Mouse (Mus musculus): Measurements from ENCODE around the gene Pycr2. TPM values are rescaled to one million over a fixed set of nuclear protein-coding genes. Genes with fewer than 3 reads are reported as not detected.

The Pycr2 gene
- polyA plus RNA-seq, 1 experiment from 2014 or later: 162 TPM

DNA sequence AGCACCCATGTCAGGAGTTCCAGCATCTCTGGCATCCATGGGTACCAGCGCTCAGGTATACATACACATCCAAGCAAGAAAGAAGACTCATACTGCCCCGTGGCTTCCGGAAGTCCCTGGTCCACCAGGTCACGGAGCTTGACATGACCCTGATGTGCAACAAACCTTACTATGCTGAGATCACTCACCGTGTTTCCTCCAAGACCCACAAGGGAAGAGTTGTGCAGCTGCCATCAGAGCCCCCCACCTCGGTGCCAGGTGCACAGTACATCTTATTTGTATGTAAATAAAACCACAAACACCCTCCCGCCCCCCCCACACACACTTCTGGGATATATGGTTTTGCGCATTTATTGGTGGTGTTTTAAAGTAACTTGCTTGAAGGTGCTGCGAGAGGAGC lies 29.0 kb upstream of the Pycr2 start:
- H3K4me1 ChIP-seq (replicated peaks; ENCODE audit: control insufficient read depth, insufficient read depth, low read length): no peaks in the 10 kb centered on the region
- H3K36me3 ChIP-seq (ENCODE audit: control insufficient read depth, insufficient read depth, low read length): no peaks in the 10 kb centered on the region
- no peak overlapping the region for H3K4me2 ChIP-seq
- no peak overlapping the region for H3K9ac ChIP-seq (ENCODE audit: low read depth, low read length)
- ATAC-seq (replicated peaks; ENCODE audit: low FRiP score) (no peak), DNase-seq (ENCODE audit: low spot score) (no peak)
- WGBS: 84% methylated on average over 9 of the region's 9 CpGs
- no peak overlapping the region for H3K27ac ChIP-seq (ENCODE audit: low read depth, low read length)
- H3K27me3 ChIP-seq (replicated peaks; ENCODE audit: control insufficient read depth, insufficient read depth, low read length): no peaks in the 10 kb centered on the region
- no peak overlapping the region for H3K4me3 ChIP-seq (ENCODE audit: low read depth, low read length)
- H3K9me3 ChIP-seq (ENCODE audit: control insufficient read depth, low read length): no peaks in the 10 kb centered on the region

DNA sequence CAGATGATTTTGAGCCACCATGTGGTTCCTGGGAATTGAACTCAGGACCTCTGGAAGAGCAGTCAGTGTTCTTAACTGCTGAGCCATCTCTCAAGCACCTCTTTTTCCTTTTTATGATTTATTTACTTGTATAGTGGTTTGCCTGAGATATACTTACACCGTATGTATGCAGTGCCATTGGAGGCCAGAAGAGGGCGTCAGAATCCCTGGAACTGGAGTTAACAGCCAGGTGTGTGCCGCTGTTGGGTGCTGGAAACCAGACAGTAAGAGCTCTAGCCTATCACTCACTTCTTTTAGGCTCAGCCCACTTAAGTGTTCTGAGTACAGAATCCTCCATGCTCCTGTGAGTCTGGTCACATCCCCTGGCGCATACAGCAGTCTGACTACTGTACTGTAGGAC lies 26.6 kb upstream of the Pycr2 start:
- DNase-seq (ENCODE audit: low spot score): no peak
- Histone ChIP-seq H3K4me2 (no peak overlapping the region), H3K9me3 (ENCODE audit: control insufficient read depth, low read length) (no peaks in the 10 kb centered on the region), H3K4me3 (ENCODE audit: low read depth, low read length) (no peak overlapping the region), H3K4me1 (replicated peaks; ENCODE audit: control insufficient read depth, insufficient read depth, low read length) (no peaks in the 10 kb centered on the region), H3K36me3 (ENCODE audit: control insufficient read depth, insufficient read depth, low read length) (no peaks in the 10 kb centered on the region), H3K9ac (ENCODE audit: low read depth, low read length) (no peak overlapping the region), H3K27ac (ENCODE audit: low read depth, low read length) (no peak overlapping the region), H3K27me3 (replicated peaks; ENCODE audit: control insufficient read depth, insufficient read depth, low read length) (no peaks in the 10 kb centered on the region)
- 76% methylated on average over 4 of the region's 4 CpGs for WGBS
- ATAC-seq (replicated peaks; ENCODE audit: low FRiP score): no peak

DNA sequence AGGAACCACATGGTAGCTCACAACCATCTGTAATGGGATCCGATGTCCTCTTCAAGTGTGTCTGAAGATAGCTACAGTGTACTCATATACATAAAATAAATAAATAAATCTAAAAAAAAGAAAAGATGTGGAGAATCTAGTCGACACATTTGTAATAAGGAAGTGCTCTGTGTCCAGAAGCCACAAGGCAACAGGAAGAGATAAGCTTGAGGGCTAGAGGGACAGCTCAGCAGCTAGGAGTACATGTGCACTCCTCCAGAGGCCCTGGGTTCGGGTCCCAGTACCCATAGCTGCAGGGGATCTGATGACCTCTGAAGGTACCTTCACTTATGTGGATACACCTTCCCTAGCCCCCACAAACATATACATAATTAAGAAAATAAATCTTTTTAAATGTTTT lies 22.3 kb upstream of the Pycr2 start:
- H3K4me1 ChIP-seq (replicated peaks; ENCODE audit: control insufficient read depth, insufficient read depth, low read length): peaks cover 9% of the 10 kb centered on the region
- H3K9me3 ChIP-seq (ENCODE audit: control insufficient read depth, low read length): no peaks in the 10 kb centered on the region
- no peaks in the 10 kb centered on the region for H3K36me3 ChIP-seq (ENCODE audit: control insufficient read depth, insufficient read depth, low read length)
- H3K9ac ChIP-seq (ENCODE audit: low read depth, low read length): no peak overlapping the region
- H3K4me3 ChIP-seq (ENCODE audit: low read depth, low read length): no peak overlapping the region
- no peak overlapping the region for H3K4me2 ChIP-seq
- WGBS: 35% methylated on average over 3 of the region's 3 CpGs
- DNase-seq (ENCODE audit: low spot score): no peak
- no peaks in the 10 kb centered on the region for H3K27me3 ChIP-seq (replicated peaks; ENCODE audit: control insufficient read depth, insufficient read depth, low read length)
- ATAC-seq (replicated peaks; ENCODE audit: low FRiP score): no peak
- no peak overlapping the region for H3K27ac ChIP-seq (ENCODE audit: low read depth, low read length)

DNA sequence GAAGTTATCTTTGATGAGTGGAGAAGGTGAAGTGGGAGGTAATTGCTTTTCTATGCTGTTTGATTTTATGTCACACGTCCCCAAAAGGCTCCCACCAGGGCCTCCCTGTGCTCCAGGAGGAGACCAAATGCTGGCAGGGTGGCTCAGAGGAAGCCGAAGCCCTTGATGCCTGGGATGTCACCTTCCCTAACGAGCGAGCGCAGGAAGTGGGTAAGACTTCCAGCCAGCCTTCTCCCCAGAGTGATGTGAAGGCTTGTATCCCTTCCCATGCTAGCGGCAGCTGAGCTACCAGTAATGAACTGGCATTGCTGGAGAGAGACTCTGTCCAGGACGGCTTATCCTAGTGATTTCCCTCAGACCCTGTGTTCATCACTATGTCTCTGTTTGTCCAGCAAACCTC lies 20.4 kb upstream of the Pycr2 start:
- H3K9me3 ChIP-seq (ENCODE audit: control insufficient read depth, low read length): no peaks in the 10 kb centered on the region
- no peak overlapping the region; the same call in 1 of the 2 replicates for H3K9ac ChIP-seq (ENCODE audit: low read depth, low read length)
- H3K4me2 ChIP-seq: no peak overlapping the region
- no peak overlapping the region for H3K27ac ChIP-seq (ENCODE audit: low read depth, low read length)
- DNase-seq (ENCODE audit: low spot score) (no peak), ATAC-seq (replicated peaks; ENCODE audit: low FRiP score) (no peak)
- 0 out of 2 replicates have a peak, but pooled peaks cover 7% of the 10 kb centered on the region for H3K27me3 ChIP-seq (replicated peaks; ENCODE audit: control insufficient read depth, insufficient read depth, low read length)
- WGBS: 27% methylated on average over 7 of the region's 7 CpGs
- peaks cover 9% of the 10 kb centered on the region for H3K4me1 ChIP-seq (replicated peaks; ENCODE audit: control insufficient read depth, insufficient read depth, low read length)
- H3K36me3 ChIP-seq (ENCODE audit: control insufficient read depth, insufficient read depth, low read length): no peaks in the 10 kb centered on the region
- H3K4me3 ChIP-seq (ENCODE audit: low read depth, low read length): no peak overlapping the region

DNA sequence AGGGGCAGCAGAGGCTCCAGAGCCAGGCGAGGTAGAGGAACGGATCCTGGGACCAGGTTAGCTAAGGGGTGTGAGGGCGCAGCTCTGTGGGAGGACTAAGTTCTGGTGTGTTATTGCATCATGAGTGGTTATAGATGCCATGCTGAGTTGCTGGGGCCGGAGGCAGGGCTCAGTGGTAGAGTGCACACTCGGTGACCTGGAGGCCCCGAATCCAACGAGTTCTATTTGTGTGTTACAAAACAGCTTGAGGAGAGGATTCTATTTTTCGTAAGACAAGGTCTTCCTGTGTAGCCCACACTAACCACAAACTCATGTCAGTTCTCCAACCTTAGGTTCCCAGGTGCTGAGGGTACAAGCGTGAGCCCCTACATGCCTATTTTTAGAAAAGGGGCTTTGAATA lies 19.6 kb upstream of the Pycr2 start:
- Histone ChIP-seq H3K27ac (ENCODE audit: low read depth, low read length) (no peak overlapping the region), H3K4me2 (no peak overlapping the region), H3K9ac (ENCODE audit: low read depth, low read length) (no peak overlapping the region), H3K4me1 (replicated peaks; ENCODE audit: control insufficient read depth, insufficient read depth, low read length) (peaks cover 13% of the 10 kb centered on the region), H3K4me3 (ENCODE audit: low read depth, low read length) (no peak overlapping the region), H3K36me3 (ENCODE audit: control insufficient read depth, insufficient read depth, low read length) (no peaks in the 10 kb centered on the region), H3K9me3 (ENCODE audit: control insufficient read depth, low read length) (no peaks in the 10 kb centered on the region), H3K27me3 (replicated peaks; ENCODE audit: control insufficient read depth, insufficient read depth, low read length) (0 out of 2 replicates have a peak, but pooled peaks cover 7% of the 10 kb centered on the region)
- no peak for DNase-seq (ENCODE audit: low spot score)
- no peak for ATAC-seq (replicated peaks; ENCODE audit: low FRiP score)
- 41% methylated on average over 9 of the region's 9 CpGs for WGBS

DNA sequence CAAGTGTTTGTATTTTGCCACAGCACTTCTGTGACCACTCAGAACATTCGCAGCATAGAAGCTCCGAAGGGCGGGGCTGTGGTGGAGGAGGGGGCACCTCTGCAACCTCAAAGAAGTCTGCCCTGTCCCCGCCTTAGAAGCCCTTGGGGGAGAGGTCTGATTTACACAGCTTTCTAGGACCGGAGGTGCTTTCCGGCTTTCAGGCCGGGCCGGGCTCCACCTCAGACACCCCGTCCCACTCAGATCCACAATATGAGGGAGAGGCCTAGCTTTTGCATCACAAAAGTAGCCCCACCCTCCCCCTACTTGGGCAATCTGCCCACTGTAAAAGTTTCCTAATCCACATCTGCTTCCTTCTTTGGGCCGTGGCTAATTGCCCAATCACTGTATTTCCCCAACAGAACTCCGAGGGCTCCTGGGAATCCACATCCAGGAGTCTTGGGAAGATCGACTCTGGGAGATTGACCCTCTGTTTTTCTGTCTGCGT lies 15.5 kb upstream of the Pycr2 start:
- DNase-seq (ENCODE audit: low spot score): no peak
- ATAC-seq (replicated peaks; ENCODE audit: low FRiP score): no peak
- Histone ChIP-seq H3K4me1 (replicated peaks; ENCODE audit: control insufficient read depth, insufficient read depth, low read length) (peaks cover 11% of the 10 kb centered on the region), H3K27ac (ENCODE audit: low read depth, low read length) (no peak overlapping the region), H3K27me3 (replicated peaks; ENCODE audit: control insufficient read depth, insufficient read depth, low read length) (peaks cover 31% of the 10 kb centered on the region), H3K36me3 (ENCODE audit: control insufficient read depth, insufficient read depth, low read length) (no peaks in the 10 kb centered on the region), H3K9me3 (ENCODE audit: control insufficient read depth, low read length) (no peaks in the 10 kb centered on the region), H3K4me3 (ENCODE audit: low read depth, low read length) (no peak overlapping the region), H3K9ac (ENCODE audit: low read depth, low read length) (no peak overlapping the region), H3K4me2 (no peak overlapping the region)
- WGBS: 17% methylated on average over 13 of the region's 13 CpGs

DNA sequence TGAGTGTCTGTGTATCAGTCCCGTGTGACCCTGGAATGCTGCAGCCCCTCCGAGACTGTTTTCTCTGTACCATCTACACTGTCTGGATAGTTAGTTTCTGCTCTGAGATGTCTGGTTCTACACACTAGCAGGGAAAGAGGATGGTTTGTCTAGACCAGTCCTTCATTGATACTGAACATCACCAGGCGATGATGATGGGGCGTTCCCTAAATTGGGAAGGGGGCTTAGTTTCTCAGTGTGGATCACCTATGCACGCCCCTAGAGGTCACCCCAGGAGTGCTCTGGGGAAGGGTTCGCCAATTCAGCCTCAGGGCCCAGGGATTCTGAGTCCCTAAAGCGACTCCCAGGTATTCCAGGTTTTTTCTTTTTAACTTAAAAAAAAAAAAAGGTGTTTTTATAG lies 14.9 kb upstream of the Pycr2 start:
- Histone ChIP-seq H3K4me2 (no peak overlapping the region), H3K36me3 (ENCODE audit: control insufficient read depth, insufficient read depth, low read length) (no peaks in the 10 kb centered on the region), H3K4me1 (replicated peaks; ENCODE audit: control insufficient read depth, insufficient read depth, low read length) (peaks cover 8% of the 10 kb centered on the region; the same call in 1 of the 2 replicates), H3K9ac (ENCODE audit: low read depth, low read length) (no peak overlapping the region), H3K27ac (ENCODE audit: low read depth, low read length) (no peak overlapping the region), H3K27me3 (replicated peaks; ENCODE audit: control insufficient read depth, insufficient read depth, low read length) (peaks cover 37% of the 10 kb centered on the region), H3K4me3 (ENCODE audit: low read depth, low read length) (no peak overlapping the region), H3K9me3 (ENCODE audit: control insufficient read depth, low read length) (no peaks in the 10 kb centered on the region)
- ATAC-seq (replicated peaks; ENCODE audit: low FRiP score) (no peak), DNase-seq (ENCODE audit: low spot score) (no peak)
- 42% methylated on average over 7 of the region's 7 CpGs for WGBS

DNA sequence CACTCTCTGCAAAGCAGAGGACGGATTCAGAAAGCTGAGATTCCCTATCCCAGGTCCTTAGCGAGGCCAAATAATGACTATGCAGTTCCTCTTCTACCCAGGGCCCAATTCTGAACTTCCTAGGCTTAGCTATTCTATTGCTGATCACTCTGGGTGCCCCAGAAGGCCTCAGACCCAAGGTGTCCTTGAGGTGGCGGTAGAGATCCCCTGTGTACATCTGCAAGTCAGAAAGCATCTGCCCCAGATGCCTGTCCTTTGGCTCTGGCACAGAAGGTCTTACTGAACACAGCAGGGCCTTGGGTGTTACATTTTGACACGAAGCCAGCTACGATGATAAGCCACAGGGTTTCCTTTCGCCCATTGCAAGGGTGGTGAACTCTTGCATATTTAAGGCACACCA lies 14.3 kb upstream of the Pycr2 start:
- Histone ChIP-seq H3K36me3 (ENCODE audit: control insufficient read depth, insufficient read depth, low read length) (no peaks in the 10 kb centered on the region), H3K4me1 (replicated peaks; ENCODE audit: control insufficient read depth, insufficient read depth, low read length) (0 out of 2 replicates have a peak, but pooled peaks cover 5% of the 10 kb centered on the region), H3K4me2 (no peak overlapping the region), H3K4me3 (ENCODE audit: low read depth, low read length) (no peak overlapping the region), H3K9me3 (ENCODE audit: control insufficient read depth, low read length) (no peaks in the 10 kb centered on the region), H3K27me3 (replicated peaks; ENCODE audit: control insufficient read depth, insufficient read depth, low read length) (peaks cover 44% of the 10 kb centered on the region), H3K9ac (ENCODE audit: low read depth, low read length) (no peak overlapping the region), H3K27ac (ENCODE audit: low read depth, low read length) (no peak overlapping the region)
- 30% methylated on average over 6 of the region's 6 CpGs for WGBS
- DNase-seq (ENCODE audit: low spot score) (no peak), ATAC-seq (replicated peaks; ENCODE audit: low FRiP score) (no peak)

DNA sequence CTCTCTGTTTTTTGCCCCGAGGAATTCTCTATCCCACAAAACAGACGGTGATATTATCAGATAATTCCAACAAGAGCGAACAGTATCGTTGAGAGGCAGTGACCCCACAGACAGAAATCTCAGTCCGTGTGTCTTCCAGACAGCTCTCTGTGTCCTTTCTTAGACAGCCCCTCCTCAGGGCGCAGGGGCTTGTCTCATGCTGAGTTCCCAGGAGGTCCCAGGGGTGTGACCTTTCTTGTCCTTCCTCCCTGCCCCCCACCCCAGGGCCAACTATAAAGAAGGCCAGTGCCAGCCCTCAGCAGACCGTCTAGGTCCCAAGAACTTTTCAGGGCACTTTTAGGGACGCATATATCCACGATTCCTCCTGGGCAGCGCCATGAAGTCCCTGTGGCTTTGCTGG lies 11.3 kb upstream of the Pycr2 start, which contains the start of gene Lefty2:
TSS of gene Lefty2 (plus strand) at position 301 of the 400 bp plus-strand sequence.
- no peak within 1 kb of the TSS for H3K27ac ChIP-seq (ENCODE audit: low read depth, low read length)
- H3K4me1 ChIP-seq (replicated peaks; ENCODE audit: control insufficient read depth, insufficient read depth, low read length): 0 out of 2 replicates have a peak, but pooled peaks cover 5% of the 10 kb centered on the region
- no peaks in the 10 kb centered on the region for H3K36me3 ChIP-seq (ENCODE audit: control insufficient read depth, insufficient read depth, low read length)
- WGBS: 47% methylated on average over 10 of the region's 10 CpGs
- H3K27me3 ChIP-seq (replicated peaks; ENCODE audit: control insufficient read depth, insufficient read depth, low read length): peaks cover 48% of the 10 kb centered on the region
- DNase-seq (ENCODE audit: low spot score): no peak
- no peak within 1 kb of the TSS for H3K9ac ChIP-seq (ENCODE audit: low read depth, low read length)
- H3K9me3 ChIP-seq (ENCODE audit: control insufficient read depth, low read length): no peaks in the 10 kb centered on the region
- ATAC-seq (replicated peaks; ENCODE audit: low FRiP score): no peak
- no peak within 1 kb of the TSS for H3K4me3 ChIP-seq (ENCODE audit: low read depth, low read length)
- no peak within 1 kb of the TSS for H3K4me2 ChIP-seq

Measured in liver, embryonic 11.5 days (tissue).